Mouse (Mus musculus) inflammation-experienced regulatory T-cells, adult 6 months (primary cell): ENCODE measurements around the gene Ccl11. TPM values are rescaled to one million over a fixed set of nuclear protein-coding genes. Genes with fewer than 3 reads are reported as not detected.

Experiments
- ATAC-seq: one replicate; pipeline ENCODE4 v1.8.0; 2017
- polyA plus RNA-seq, 3 experiments: library from polyadenylated mRNA; unstranded; fragments of 100-300 nt; shearing (Covaris generic); gene quantifications; one replicate each; pipeline ENCODE4 v1.2.1; 2017

The Ccl11 gene
- polyA plus RNA-seq, 3 experiments from 2014 or later, result not detected

DNA sequence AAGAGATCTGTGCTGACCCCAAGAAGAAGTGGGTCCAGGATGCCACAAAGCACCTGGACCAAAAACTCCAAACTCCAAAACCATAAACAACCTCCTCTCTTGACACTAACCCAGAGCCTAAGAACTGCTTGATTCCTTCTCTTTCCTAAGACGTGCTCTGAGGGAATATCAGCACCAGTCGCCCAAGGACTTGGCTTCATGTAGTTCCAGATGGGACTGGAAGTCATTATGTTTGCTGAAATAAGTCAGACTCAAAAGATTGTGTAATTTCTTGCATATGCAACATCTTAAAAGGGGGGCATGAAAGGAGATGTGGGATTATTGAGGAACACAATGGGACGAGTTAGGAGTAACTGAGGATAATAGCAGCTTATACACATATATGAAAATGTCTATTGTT lies 4.6 kb downstream of the Ccl11 start:
- ATAC-seq, result no peak

DNA sequence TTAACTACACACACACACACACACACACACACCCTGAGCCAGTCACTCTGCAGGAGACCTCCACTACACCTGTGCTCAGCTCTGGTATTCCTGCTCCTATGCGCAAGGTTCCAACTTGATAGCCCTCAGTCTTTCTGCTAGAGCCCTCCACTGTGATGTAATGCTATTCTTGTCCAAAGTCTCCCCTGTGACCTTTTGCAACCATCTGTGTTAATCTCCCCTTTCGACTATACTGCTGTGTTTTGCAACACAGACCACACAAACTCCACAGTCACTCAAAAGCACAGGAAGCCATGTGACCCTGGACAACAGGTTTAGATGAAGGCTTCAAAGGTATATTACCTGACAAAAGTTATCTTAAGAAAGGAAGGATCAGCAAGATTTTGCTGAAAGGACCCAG lies 5.8 kb downstream of the Ccl11 start:
- no peak for ATAC-seq

- no peak for ATAC-seq
These were observed 9.4 kb downstream of the Ccl11 start for GRCm38 (mm10) chr11:82066953-82067571.

DNA sequence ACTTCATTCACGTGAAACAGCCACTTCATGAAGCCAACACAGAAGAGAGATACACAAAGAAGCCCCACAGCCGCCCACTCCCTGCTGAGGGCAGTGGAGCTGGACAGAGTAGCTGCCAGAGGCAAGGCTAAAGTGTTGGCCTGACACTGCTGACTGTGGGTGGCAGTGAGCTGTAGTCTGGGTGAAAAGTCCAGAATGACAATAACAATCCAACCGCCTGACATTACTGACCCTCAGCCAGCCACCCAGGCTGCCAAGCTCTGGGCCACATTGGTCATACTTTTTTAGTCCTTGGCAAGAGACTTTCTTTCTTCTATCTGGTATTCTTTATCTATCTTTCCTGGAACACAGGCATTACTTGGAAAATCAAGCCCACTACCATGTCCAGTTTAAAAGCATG lies 13.5 kb downstream of the Ccl11 start:
- ATAC-seq, result no peak

DNA sequence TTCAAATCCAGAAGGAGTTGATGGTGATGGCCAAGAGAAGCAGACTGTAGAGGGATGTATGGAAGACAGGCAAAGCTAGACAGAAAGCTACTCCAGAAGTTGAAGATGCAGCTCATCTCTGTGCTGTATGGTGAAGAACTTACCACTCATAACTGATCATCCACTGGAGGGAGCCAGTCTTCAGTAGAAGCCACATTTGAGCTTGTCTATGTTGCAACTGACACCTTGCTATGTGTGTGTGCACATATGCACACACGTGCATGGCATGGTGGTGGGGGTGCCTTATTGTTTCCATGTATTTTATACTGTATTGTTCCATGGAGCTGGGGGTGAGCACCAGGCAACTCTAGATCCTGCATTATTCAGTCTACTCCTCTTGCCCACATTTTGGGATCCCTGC lies 14.8 kb downstream of the Ccl11 start:
- ATAC-seq, result no peak

- no peak for ATAC-seq
These were observed 15.4 kb downstream of the Ccl11 start for GRCm38 (mm10) chr11:82072984-82073383.

GRCm38 (mm10) chr11:82073686-82074085 lies 16.1 kb downstream of the Ccl11 start:
- no peak for ATAC-seq

DNA sequence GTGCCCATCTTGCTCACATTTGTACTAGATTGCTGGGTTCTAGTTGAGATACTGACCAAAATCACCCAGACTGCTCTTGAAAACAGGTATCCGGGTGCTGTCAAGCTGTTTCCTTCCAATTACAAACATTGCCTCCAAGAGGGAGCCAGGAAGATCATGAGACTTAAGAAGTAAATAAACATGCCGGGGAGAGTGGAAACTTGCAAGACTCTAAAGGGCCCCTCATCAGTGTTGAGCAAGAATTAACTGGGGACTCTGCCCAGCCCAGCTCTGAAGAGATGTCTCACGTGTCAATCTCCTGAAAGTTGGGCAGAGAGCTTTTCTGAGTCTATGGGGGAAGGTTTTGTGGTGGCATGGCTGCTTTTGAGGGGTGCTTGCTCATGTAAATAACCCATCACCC lies 19.4 kb downstream of the Ccl11 start:
- ATAC-seq, result no peak

DNA sequence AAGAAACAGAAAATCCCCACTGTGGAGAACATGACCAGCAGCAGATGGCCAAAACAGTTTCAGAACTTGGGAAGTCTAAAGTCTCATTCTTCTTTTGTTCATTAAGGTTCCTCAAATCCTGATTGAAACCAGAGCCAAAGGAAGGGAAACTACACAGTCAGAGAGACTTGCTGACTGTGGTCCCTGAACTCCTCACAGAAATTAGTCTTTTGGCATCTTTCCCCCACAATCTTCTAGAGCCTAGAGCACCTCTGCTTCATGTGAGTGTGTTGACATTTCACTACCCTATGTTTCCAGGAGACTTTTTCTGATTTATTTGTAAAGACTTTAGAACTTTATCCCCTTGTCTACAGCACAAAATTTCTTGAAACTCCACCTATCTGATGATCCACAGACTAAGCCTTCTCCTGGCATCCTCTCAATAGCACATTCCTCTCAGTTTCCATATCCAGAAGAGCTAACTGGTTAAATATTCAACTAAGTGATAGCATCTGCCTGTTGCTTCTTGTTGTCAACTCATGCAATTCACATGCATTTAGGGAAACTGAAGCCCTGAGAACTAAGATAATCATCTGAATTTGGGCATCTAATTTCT lies 20.6 kb downstream of the Ccl11 start:
- no peak for ATAC-seq

GRCm38 (mm10) chr11:82080865-82081264 lies 23.2 kb downstream of the Ccl11 start:
- ATAC-seq, result no peak

DNA sequence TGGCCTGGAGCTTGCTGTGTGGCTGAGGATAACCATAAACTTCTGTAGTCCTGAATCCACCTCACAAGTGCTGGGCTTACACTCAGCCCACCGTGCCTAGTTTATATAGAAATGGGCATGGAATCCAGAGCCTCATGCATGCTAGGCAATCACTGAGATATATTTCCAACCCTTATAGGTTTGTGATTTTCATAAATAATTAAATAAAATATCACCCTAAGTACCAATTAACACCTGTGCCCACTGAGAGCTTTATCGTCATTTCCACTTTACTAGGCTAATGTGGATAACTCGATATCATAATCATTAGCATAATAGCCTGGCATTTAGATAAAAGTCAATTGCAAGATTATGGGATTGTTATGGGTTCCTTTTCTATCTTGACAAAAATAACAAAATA lies 26.7 kb downstream of the Ccl11 start:
- no peak for ATAC-seq

GRCm38 (mm10) chr11:82099511-82100323 lies 42.1 kb downstream of the Ccl11 start:
- ATAC-seq, result no peak

DNA sequence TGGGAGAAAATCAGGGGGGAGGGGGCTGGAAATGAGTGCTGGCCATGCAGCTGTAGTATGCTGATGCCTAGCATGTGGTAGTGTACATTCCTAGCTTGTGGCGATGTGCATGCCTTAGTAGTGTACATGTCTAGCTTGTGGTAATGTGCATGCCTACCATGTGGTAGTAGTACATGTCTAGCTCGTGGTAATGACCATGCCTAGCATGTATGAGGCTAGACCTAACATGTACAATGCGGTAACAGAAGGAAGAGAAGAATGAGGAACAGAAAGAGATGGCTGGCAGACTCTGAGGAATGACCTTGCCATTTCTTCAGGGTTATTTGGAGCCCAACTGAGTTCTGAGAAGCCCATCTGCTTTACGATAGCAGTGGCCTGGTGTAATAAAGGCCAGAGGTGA lies 43.5 kb downstream of the Ccl11 start:
- no peak for ATAC-seq

- ATAC-seq, result no peak
These were observed 43.9 kb downstream of the Ccl11 start, which contains the start of gene Ccl12 for GRCm38 (mm10) chr11:82101529-82101928. Gene Ccl12, plus strand, starts transcription at chr11:82101845.

DNA sequence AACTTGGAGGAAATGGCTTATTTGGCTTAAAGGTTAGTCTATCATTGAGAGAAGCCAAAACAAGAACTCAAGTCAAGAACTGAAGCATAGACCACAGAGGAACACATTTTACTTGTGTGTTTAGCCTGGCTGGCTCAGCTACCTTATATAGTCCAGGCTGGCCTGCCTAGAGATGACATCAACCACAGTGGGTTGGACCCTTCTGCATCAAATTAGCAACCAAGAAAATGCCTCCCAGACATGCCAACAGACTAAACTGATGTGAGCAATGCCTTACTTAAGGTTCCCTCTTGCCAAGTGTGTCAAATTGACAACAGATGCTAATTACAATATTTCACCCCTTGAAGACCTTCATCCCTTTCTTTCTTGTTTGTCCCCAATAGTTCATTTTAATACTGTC lies 52.0 kb downstream of the Ccl11 start:
- ATAC-seq, result no peak

GRCm38 (mm10) chr11:82110372-82111248 lies 53.0 kb downstream of the Ccl11 start:
- ATAC-seq, result no peak

Other genes with a start within 250 kb of the Ccl11 start
- not detected for gene 5530401A14Rik, start 197.2 kb upstream of the Ccl11 start, polyA plus RNA-seq
- not detected for gene Asic2, start 89.4 kb upstream of the Ccl11 start, polyA plus RNA-seq
- gene Ccl2, start 22.3 kb upstream of the Ccl11 start, polyA plus RNA-seq, result not detected
- not detected for gene Gm17268, start 19.3 kb upstream of the Ccl11 start, polyA plus RNA-seq
- not detected for gene Ccl7, start 12.1 kb upstream of the Ccl11 start, polyA plus RNA-seq
- gene Ccl12, start 44.0 kb downstream of the Ccl11 start, polyA plus RNA-seq, result not detected
- gene Ccl8, start 57.4 kb downstream of the Ccl11 start, polyA plus RNA-seq, result 1 to 10 TPM in 1 of 3 experiments, under 1 TPM in 1, not detected in 1; 0.99 to 4.0 TPM
- gene Ccl1, start 247.9 kb downstream of the Ccl11 start, polyA plus RNA-seq, result 10 to 100 TPM; 30.0 to 99.7 (median 35.8) TPM